Mouse (Mus musculus): ENCODE results near the gene Vwa5b1.
A peak's percentile ranks its signal among the peaks of the same experiment; 100 is the strongest.

The Vwa5b1 gene

GRCm38 (mm10) chr4:138530011-138530410 is 105.7 kb downstream of the Vwa5b1 start:
- no peak for DNase-seq (ENCODE audit: low read depth, low spot score)

- no peak for DNase-seq (ENCODE audit: low read depth, low spot score)
Observed at GRCm38 (mm10) chr4:138525684-138526083, 110.0 kb downstream of the Vwa5b1 start.

GRCm38 (mm10) chr4:138524769-138525168 is 110.9 kb downstream of the Vwa5b1 start:
- no peak for DNase-seq (ENCODE audit: low read depth, low spot score)

- no peak for DNase-seq (ENCODE audit: low read depth, low spot score)
Observed at GRCm38 (mm10) chr4:138523775-138524174, 111.9 kb downstream of the Vwa5b1 start.

- DNase-seq (ENCODE audit: low read depth, low spot score) = no peak
Observed at GRCm38 (mm10) chr4:138522296-138522695, 113.4 kb downstream of the Vwa5b1 start.

- peak; percentile 68 for DNase-seq (ENCODE audit: low read depth, low spot score)
Observed at GRCm38 (mm10) chr4:138517153-138517789, 118.4 kb downstream of the Vwa5b1 start.

GRCm38 (mm10) chr4:138516448-138516847 is 119.2 kb downstream of the Vwa5b1 start:
- DNase-seq (ENCODE audit: low read depth, low spot score) = no peak

All from brain, embryonic 18.5 days (tissue).